In the genomic region with DNA sequence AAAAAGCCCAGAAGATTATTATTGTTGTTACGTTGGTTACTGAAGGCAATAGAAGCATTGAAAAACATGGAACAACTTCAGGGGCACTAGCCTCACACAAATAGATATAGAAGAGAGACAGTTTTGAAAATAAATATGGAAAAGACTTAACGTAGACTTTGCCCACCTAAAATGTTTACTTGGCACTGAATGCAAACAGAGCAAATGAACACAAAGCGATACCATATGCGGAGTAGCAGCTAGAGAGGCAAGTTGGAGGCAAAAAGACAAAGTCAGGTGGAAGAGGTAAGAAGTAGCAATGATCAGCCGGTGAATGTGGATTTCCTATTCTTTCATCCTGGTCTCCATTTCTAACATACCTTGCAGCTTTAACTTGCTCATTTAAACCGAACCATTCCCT, we compare ENCODE assay signal across 35 mouse cellular contexts. TPM values are rescaled to one million over a fixed set of nuclear protein-coding genes. Genes with fewer than 3 reads are reported as not detected.
"Had no signal": no experiment of that assay in that cellular context is flagged by ENCODE, and none has a peak within 500 bp of the region (broad histone marks: within the 10 kb centered on the region; RNA-seq: fewer than 3 reads in every experiment).

No protein-coding gene starts in this region.

- DNase-seq: cerebellum, adult 2 months; cerebellum, adult 8-10 months; cerebellum, adult 9-10 months; cerebellum, adult 9-11 months; cerebellum, postnatal 10 days; cerebellum, postnatal 14 days; cerebellum, postnatal 25 days; cerebellum, postnatal 36 days; embryo, embryonic 11 days; forebrain, postnatal 0 days; gastrocnemius, adult 2 months; gastrocnemius, postnatal 10 days; gastrocnemius, postnatal 14 days; gastrocnemius, postnatal 25 days; gastrocnemius, postnatal 36 days; heart, adult 11 months; heart, adult 18-20 months; heart, adult 2 months had no signal

- H3K36me3 ChIP-seq: embryonic facial prominence, embryonic 10.5 days; embryonic facial prominence, embryonic 12.5 days; embryonic facial prominence, embryonic 13.5 days; embryonic facial prominence, embryonic 15.5 days; forebrain, embryonic 10.5 days; forebrain, embryonic 12.5 days; forebrain, embryonic 15.5 days had no signal

- H3K9ac ChIP-seq: embryonic facial prominence, embryonic 12.5 days; embryonic facial prominence, embryonic 13.5 days; embryonic facial prominence, embryonic 15.5 days; forebrain, embryonic 12.5 days; forebrain, embryonic 13.5 days; forebrain, embryonic 15.5 days; forebrain, postnatal 0 days had no signal

- H3K27ac ChIP-seq: embryonic facial prominence, embryonic 10.5 days; embryonic facial prominence, embryonic 12.5 days; embryonic facial prominence, embryonic 13.5 days; embryonic facial prominence, embryonic 15.5 days; forebrain, embryonic 10.5 days; forebrain, embryonic 12.5 days; forebrain, embryonic 13.5 days; forebrain, embryonic 15.5 days; gastrocnemius, adult 2 months; heart, adult 2 months had no signal

- H3K27me3 ChIP-seq: embryonic facial prominence, embryonic 12.5 days; embryonic facial prominence, embryonic 13.5 days; embryonic facial prominence, embryonic 15.5 days; forebrain, embryonic 12.5 days; forebrain, embryonic 13.5 days; forebrain, embryonic 15.5 days had no signal

- H3K4me1 ChIP-seq: embryonic facial prominence, embryonic 10.5 days; embryonic facial prominence, embryonic 12.5 days; embryonic facial prominence, embryonic 13.5 days; embryonic facial prominence, embryonic 15.5 days; forebrain, embryonic 10.5 days; forebrain, embryonic 12.5 days; forebrain, embryonic 13.5 days; forebrain, embryonic 15.5 days had no signal

- H3K9me3 ChIP-seq: embryonic facial prominence, embryonic 10.5 days; embryonic facial prominence, embryonic 12.5 days; embryonic facial prominence, embryonic 13.5 days; embryonic facial prominence, embryonic 15.5 days; forebrain, embryonic 10.5 days; forebrain, embryonic 12.5 days; forebrain, embryonic 13.5 days; forebrain, embryonic 15.5 days had no signal

- H3K4me2 ChIP-seq: embryonic facial prominence, embryonic 12.5 days; embryonic facial prominence, embryonic 13.5 days; embryonic facial prominence, embryonic 15.5 days; forebrain, embryonic 12.5 days; forebrain, embryonic 13.5 days; forebrain, embryonic 15.5 days had no signal

- H3K4me3 ChIP-seq: embryonic facial prominence, embryonic 10.5 days; embryonic facial prominence, embryonic 12.5 days; embryonic facial prominence, embryonic 13.5 days; embryonic facial prominence, embryonic 15.5 days; erythroblast, embryonic 14.5 days; forebrain, embryonic 10.5 days; forebrain, embryonic 12.5 days; forebrain, embryonic 13.5 days; forebrain, embryonic 15.5 days; gastrocnemius, adult 2 months; heart, adult 2 months had no signal

- ATAC-seq: forebrain, embryonic 13.5 days; forebrain, embryonic 14.5 days; forebrain, embryonic 15.5 days; forebrain, embryonic 16.5 days; forebrain, postnatal 0 days had no signal

RNA-seq across cellular contexts. Expression of a gene that starts 21.6 kb away (rescaled TPM):
- total RNA-seq: common myeloid progenitor, adult 5-6 weeks; gastrocnemius, adult 18-20 months; gastrocnemius, adult 2 months; gastrocnemius, adult 8-10 months; gastrocnemius, postnatal 10 days; gastrocnemius, postnatal 14 days; gastrocnemius, postnatal 25 days; gastrocnemius, postnatal 36 days; granulocyte monocyte progenitor cell, adult 5-6 weeks; heart, adult 18-20 months; heart, adult 2 months had no signal
- polyA plus RNA-seq: erythroblast, embryonic 14.5 days; forebrain, embryonic 11.5 days; forebrain, embryonic 15.5 days; gonadal fat pad, adult 2 months had no signal

RNA-seq across cellular contexts. Expression of a gene that starts 21.7 kb away (rescaled TPM):
- polyA plus RNA-seq: erythroblast, embryonic 14.5 days had no signal
